Mouse (Mus musculus): ENCODE results near the gene Ecm2. TPM values are rescaled to one million over a fixed set of nuclear protein-coding genes. Genes with fewer than 3 reads are reported as not detected.

Gene Ecm2
- polyA plus RNA-seq, 1 experiment from 2014 or later, result 0.44 TPM

- no peak for ATAC-seq (replicated peaks; ENCODE audit: low FRiP score)
These were observed 34.1 kb downstream of the Ecm2 start for GRCm38 (mm10) chr13:49538693-49539092.

GRCm38 (mm10) chr13:49544279-49544678, 39.7 kb downstream of the Ecm2 start, which contains the start of gene Aspn:
TSS of gene Aspn (plus strand) at chr13:49544443.
- H3K4me1 ChIP-seq (replicated peaks; ENCODE audit: control insufficient read depth, insufficient read depth, low read length), result no peaks in the 10 kb centered on the region
- DNase-seq (ENCODE audit: low spot score) (no peak), ATAC-seq (replicated peaks; ENCODE audit: low FRiP score) (no peak)
- H3K27ac ChIP-seq (ENCODE audit: low read depth, low read length), result no peak within 1 kb of the TSS
- no peaks in the 10 kb centered on the region for H3K27me3 ChIP-seq (replicated peaks; ENCODE audit: control insufficient read depth, insufficient read depth, low read length)
- H3K36me3 ChIP-seq (ENCODE audit: control insufficient read depth, insufficient read depth, low read length), result no peaks in the 10 kb centered on the region
- no peak within 1 kb of the TSS for H3K4me3 ChIP-seq (ENCODE audit: low read depth, low read length)
- 83% methylated on average over 3 of the region's 3 CpGs for WGBS
- no peaks in the 10 kb centered on the region for H3K9me3 ChIP-seq (ENCODE audit: control insufficient read depth, low read length)
- no peak within 1 kb of the TSS for H3K9ac ChIP-seq (ENCODE audit: low read depth, low read length)
- H3K4me2 ChIP-seq, result no peak within 1 kb of the TSS

More at GRCm38 (mm10) chr13:49538693-49539092, 34.1 kb downstream of the Ecm2 start:
- Histone ChIP-seq H3K4me3 (ENCODE audit: low read depth, low read length) (no peak overlapping the region), H3K27me3 (replicated peaks; ENCODE audit: control insufficient read depth, insufficient read depth, low read length) (no peaks in the 10 kb centered on the region), H3K27ac (ENCODE audit: low read depth, low read length) (no peak overlapping the region), H3K9me3 (ENCODE audit: control insufficient read depth, low read length) (no peaks in the 10 kb centered on the region), H3K9ac (ENCODE audit: low read depth, low read length) (no peak overlapping the region), H3K4me1 (replicated peaks; ENCODE audit: control insufficient read depth, insufficient read depth, low read length) (no peaks in the 10 kb centered on the region), H3K4me2 (no peak overlapping the region), H3K36me3 (ENCODE audit: control insufficient read depth, insufficient read depth, low read length) (no peaks in the 10 kb centered on the region)
- WGBS, result 84% methylated on average over 1 of the region's 1 CpGs
- DNase-seq (ENCODE audit: low spot score), result no peak

- Histone ChIP-seq H3K27me3 (replicated peaks; ENCODE audit: control insufficient read depth, insufficient read depth, low read length) (no peaks in the 10 kb centered on the region), H3K27ac (ENCODE audit: low read depth, low read length) (no peak overlapping the region), H3K36me3 (ENCODE audit: control insufficient read depth, insufficient read depth, low read length) (no peaks in the 10 kb centered on the region), H3K4me3 (ENCODE audit: low read depth, low read length) (no peak overlapping the region), H3K4me2 (no peak overlapping the region), H3K9me3 (ENCODE audit: control insufficient read depth, low read length) (no peaks in the 10 kb centered on the region), H3K9ac (ENCODE audit: low read depth, low read length) (no peak overlapping the region), H3K4me1 (replicated peaks; ENCODE audit: control insufficient read depth, insufficient read depth, low read length) (no peaks in the 10 kb centered on the region)
- ATAC-seq (replicated peaks; ENCODE audit: low FRiP score) (no peak), DNase-seq (ENCODE audit: low spot score) (no peak)
- 58% methylated on average over 3 of the region's 3 CpGs for WGBS
These were observed 41.0 kb downstream of the Ecm2 start for GRCm38 (mm10) chr13:49545646-49546045.

- Histone ChIP-seq H3K4me2 (no peak overlapping the region), H3K36me3 (ENCODE audit: control insufficient read depth, insufficient read depth, low read length) (no peaks in the 10 kb centered on the region), H3K27me3 (replicated peaks; ENCODE audit: control insufficient read depth, insufficient read depth, low read length) (no peaks in the 10 kb centered on the region), H3K27ac (ENCODE audit: low read depth, low read length) (no peak overlapping the region), H3K4me3 (ENCODE audit: low read depth, low read length) (no peak overlapping the region), H3K9me3 (ENCODE audit: control insufficient read depth, low read length) (no peaks in the 10 kb centered on the region), H3K9ac (ENCODE audit: low read depth, low read length) (no peak overlapping the region), H3K4me1 (replicated peaks; ENCODE audit: control insufficient read depth, insufficient read depth, low read length) (no peaks in the 10 kb centered on the region)
- 83% methylated on average over 1 of the region's 1 CpGs for WGBS
- no peak for ATAC-seq (replicated peaks; ENCODE audit: low FRiP score)
- no peak for DNase-seq (ENCODE audit: low spot score)
These were observed 41.9 kb downstream of the Ecm2 start for GRCm38 (mm10) chr13:49546517-49546916.

GRCm38 (mm10) chr13:49547563-49548150, 43.0 kb downstream of the Ecm2 start:
- Histone ChIP-seq H3K9me3 (ENCODE audit: control insufficient read depth, low read length) (no peaks in the 10 kb centered on the region), H3K27ac (ENCODE audit: low read depth, low read length) (no peak overlapping the region), H3K9ac (ENCODE audit: low read depth, low read length) (no peak overlapping the region), H3K36me3 (ENCODE audit: control insufficient read depth, insufficient read depth, low read length) (no peaks in the 10 kb centered on the region), H3K4me1 (replicated peaks; ENCODE audit: control insufficient read depth, insufficient read depth, low read length) (no peaks in the 10 kb centered on the region), H3K27me3 (replicated peaks; ENCODE audit: control insufficient read depth, insufficient read depth, low read length) (no peaks in the 10 kb centered on the region), H3K4me3 (ENCODE audit: low read depth, low read length) (no peak overlapping the region), H3K4me2 (no peak overlapping the region)
- DNase-seq (ENCODE audit: low spot score) (no peak), ATAC-seq (replicated peaks; ENCODE audit: low FRiP score) (no peak)
- 52% methylated on average over 1 of the region's 1 CpGs for WGBS

- no peaks in the 10 kb centered on the region for H3K4me1 ChIP-seq (replicated peaks; ENCODE audit: control insufficient read depth, insufficient read depth, low read length)
- H3K4me2 ChIP-seq, result no peak overlapping the region
- no peak overlapping the region for H3K27ac ChIP-seq (ENCODE audit: low read depth, low read length)
- H3K27me3 ChIP-seq (replicated peaks; ENCODE audit: control insufficient read depth, insufficient read depth, low read length), result no peaks in the 10 kb centered on the region
- no peak for DNase-seq (ENCODE audit: low spot score)
- H3K4me3 ChIP-seq (ENCODE audit: low read depth, low read length), result no peak overlapping the region
- no peak for ATAC-seq (replicated peaks; ENCODE audit: low FRiP score)
- H3K36me3 ChIP-seq (ENCODE audit: control insufficient read depth, insufficient read depth, low read length), result no peaks in the 10 kb centered on the region
- H3K9ac ChIP-seq (ENCODE audit: low read depth, low read length), result no peak overlapping the region
- H3K9me3 ChIP-seq (ENCODE audit: control insufficient read depth, low read length), result no peaks in the 10 kb centered on the region
- WGBS, result 92% methylated on average over 3 of the region's 3 CpGs
These were observed 45.0 kb downstream of the Ecm2 start for GRCm38 (mm10) chr13:49549616-49550015.

GRCm38 (mm10) chr13:49554519-49554918, 49.9 kb downstream of the Ecm2 start:
- 86% methylated on average over 5 of the region's 5 CpGs for WGBS
- DNase-seq (ENCODE audit: low spot score) (no peak), ATAC-seq (replicated peaks; ENCODE audit: low FRiP score) (no peak)
- Histone ChIP-seq H3K4me1 (replicated peaks; ENCODE audit: control insufficient read depth, insufficient read depth, low read length) (no peaks in the 10 kb centered on the region), H3K27me3 (replicated peaks; ENCODE audit: control insufficient read depth, insufficient read depth, low read length) (no peaks in the 10 kb centered on the region), H3K36me3 (ENCODE audit: control insufficient read depth, insufficient read depth, low read length) (no peaks in the 10 kb centered on the region), H3K27ac (ENCODE audit: low read depth, low read length) (no peak overlapping the region), H3K9ac (ENCODE audit: low read depth, low read length) (no peak overlapping the region), H3K4me2 (no peak overlapping the region), H3K9me3 (ENCODE audit: control insufficient read depth, low read length) (no peaks in the 10 kb centered on the region), H3K4me3 (ENCODE audit: low read depth, low read length) (no peak overlapping the region)

- ATAC-seq (replicated peaks; ENCODE audit: low FRiP score), result no peak
- DNase-seq (ENCODE audit: low spot score), result no peak
These were observed 51.6 kb downstream of the Ecm2 start for GRCm38 (mm10) chr13:49556203-49556602.

GRCm38 (mm10) chr13:49556924-49557323, 52.3 kb downstream of the Ecm2 start:
- ATAC-seq (replicated peaks; ENCODE audit: low FRiP score) (no peak), DNase-seq (ENCODE audit: low spot score) (no peak)
- Histone ChIP-seq H3K4me1 (replicated peaks; ENCODE audit: control insufficient read depth, insufficient read depth, low read length) (peaks cover 4% of the 10 kb centered on the region; the same call in 1 of the 2 replicates), H3K27me3 (replicated peaks; ENCODE audit: control insufficient read depth, insufficient read depth, low read length) (no peaks in the 10 kb centered on the region), H3K27ac (ENCODE audit: low read depth, low read length) (no peak overlapping the region), H3K4me2 (no peak overlapping the region), H3K4me3 (ENCODE audit: low read depth, low read length) (no peak overlapping the region), H3K36me3 (ENCODE audit: control insufficient read depth, insufficient read depth, low read length) (no peaks in the 10 kb centered on the region), H3K9ac (ENCODE audit: low read depth, low read length) (no peak overlapping the region), H3K9me3 (ENCODE audit: control insufficient read depth, low read length) (no peaks in the 10 kb centered on the region)
- WGBS, result 61% methylated on average over 1 of the region's 1 CpGs

More at GRCm38 (mm10) chr13:49556203-49556602, 51.6 kb downstream of the Ecm2 start:
- Histone ChIP-seq H3K36me3 (ENCODE audit: control insufficient read depth, insufficient read depth, low read length) (no peaks in the 10 kb centered on the region), H3K9ac (ENCODE audit: low read depth, low read length) (no peak overlapping the region), H3K9me3 (ENCODE audit: control insufficient read depth, low read length) (no peaks in the 10 kb centered on the region), H3K4me3 (ENCODE audit: low read depth, low read length) (no peak overlapping the region), H3K27me3 (replicated peaks; ENCODE audit: control insufficient read depth, insufficient read depth, low read length) (no peaks in the 10 kb centered on the region), H3K4me1 (replicated peaks; ENCODE audit: control insufficient read depth, insufficient read depth, low read length) (peaks cover 3% of the 10 kb centered on the region; the same call in 1 of the 2 replicates), H3K27ac (ENCODE audit: low read depth, low read length) (no peak overlapping the region), H3K4me2 (no peak overlapping the region)
- 69% methylated on average over 1 of the region's 1 CpGs for WGBS
